Mouse (Mus musculus) limb, embryonic 14.5 days (tissue): ENCODE measurements at regions not wholly inside any gene's neighbourhood (a gene's known extent, or its start where the extent isn't known, plus 50 kb on each side); places are given as distances from the start of the nearest gene placed in this dataset.

Experiments
- ATAC-seq: fragments of 200-750 bp; cut with Nextera tagmentation; 2 replicates; pipeline ENCODE4 v1.8.0; 2017; ENCODE audit warnings: low read depth, moderate number of reproducible peaks, moderate TSS enrichment; ENCODE audit not compliant: low FRiP score
- DNase-seq: peaks from one replicate; pipeline ENCODE4 v3.0.0-alpha.2; 2015; ENCODE audit warnings: low spot score
- H3K27ac ChIP-seq: fragments of 300-500 bp; sonication (generic); replicated peaks from 2 replicates; pipeline ENCODE4 v1.5.1; 2014; ENCODE audit warnings: low read depth, mild to moderate bottlenecking, low read length, moderate library complexity, mixed read lengths
- H3K27me3 ChIP-seq: fragments of 300-500 bp; sonication (generic); 2 replicates; pipeline ENCODE4 v1.6.1; 2014; ENCODE audit warnings: low read length, mixed read lengths; ENCODE audit not compliant: control insufficient read depth, insufficient read depth
- H3K36me3 ChIP-seq: fragments of 300-500 bp; sonication (generic); 2 replicates; pipeline ENCODE4 v1.6.1; 2014; ENCODE audit warnings: mild to moderate bottlenecking, low read length, moderate library complexity, mixed read lengths; ENCODE audit not compliant: control insufficient read depth, insufficient read depth
- H3K4me1 ChIP-seq: fragments of 300-500 bp; sonication (generic); 2 replicates; pipeline ENCODE4 v1.6.1; 2014; ENCODE audit warnings: antibody characterized with exemption, low read length, mixed read lengths; ENCODE audit not compliant: control insufficient read depth, insufficient read depth
- H3K4me2 ChIP-seq: fragments of 300-500 bp; sonication (generic); replicated peaks from 2 replicates; pipeline ENCODE4 v1.6.1; 2014; ENCODE audit warnings: low read depth, mild to moderate bottlenecking, low read length, moderate library complexity; ENCODE audit not compliant: severe bottlenecking
- H3K4me3 ChIP-seq: fragments of 300-500 bp; sonication (generic); replicated peaks from 2 replicates; pipeline ENCODE4 v1.5.1; 2014; ENCODE audit warnings: low read length
- H3K9ac ChIP-seq: fragments of 300-500 bp; sonication (generic); 2 replicates; pipeline ENCODE4 v1.6.1; 2014; ENCODE audit warnings: mild to moderate bottlenecking, low read depth, low read length, moderate library complexity; ENCODE audit not compliant: severe bottlenecking
- H3K9me3 ChIP-seq: fragments of 300-500 bp; sonication (generic); 2 replicates; pipeline ENCODE4 v1.6.1; 2016; ENCODE audit warnings: low read length; ENCODE audit not compliant: control insufficient read depth
- POLR2A ChIP-seq: fragments of 200-500 bp; IDR thresholded peaks from 2 replicates; pipeline ENCODE4 v1.8.0; 2012; ENCODE audit warnings: inconsistent platforms, mild to moderate bottlenecking, moderate library complexity, borderline replicate concordance; ENCODE audit not compliant: insufficient read depth, insufficient read length; ENCODE audit errors: extremely low read depth
- WGBS: fragments of 180-500 bp; shearing (Covaris S2); extraction: QIAGEN DNeasy Blood & Tissue Kit; methylation state at CpG from one replicate; pipeline ENCODE4 v1.1.7; 2014; 5-methylcytosine and 5-hydroxymethylcytosine counted together

GRCm38 (mm10) chr14:76907941-76908340 is 128.6 kb upstream of the Ccdc122 start:
- Histone ChIP-seq H3K27me3 (no peaks in the 10 kb centered on the region), H3K9ac (no peak overlapping the region), H3K9me3 (no peaks in the 10 kb centered on the region), H3K4me2 (no peak overlapping the region), H3K36me3 (no peaks in the 10 kb centered on the region), H3K4me1 (no peaks in the 10 kb centered on the region), H3K27ac (no peak overlapping the region), H3K4me3 (no peak overlapping the region)
- ATAC-seq: no peak
- 57% methylated on average over 5 of the region's 5 CpGs for WGBS
- TF ChIP-seq POLR2A: no peak
- no peak for DNase-seq

- Histone ChIP-seq H3K4me1 (no peaks in the 10 kb centered on the region), H3K36me3 (no peaks in the 10 kb centered on the region), H3K4me2 (no peak overlapping the region), H3K9me3 (no peaks in the 10 kb centered on the region), H3K27ac (no peak overlapping the region), H3K9ac (no peak overlapping the region), H3K4me3 (no peak overlapping the region), H3K27me3 (no peaks in the 10 kb centered on the region)
- 94% methylated on average over 1 of the region's 1 CpGs for WGBS
- ATAC-seq: no peak
- DNase-seq: no peak
- no peak for TF ChIP-seq POLR2A
Measured at GRCm38 (mm10) chr14:76902962-76903757, 133.4 kb upstream of the Ccdc122 start.

- Histone ChIP-seq H3K4me2 (no peak overlapping the region), H3K4me3 (no peak overlapping the region), H3K36me3 (no peaks in the 10 kb centered on the region), H3K9me3 (no peaks in the 10 kb centered on the region), H3K27me3 (no peaks in the 10 kb centered on the region), H3K9ac (no peak overlapping the region), H3K27ac (no peak overlapping the region), H3K4me1 (no peaks in the 10 kb centered on the region)
- 86% methylated on average over 3 of the region's 3 CpGs for WGBS
- DNase-seq (no peak), ATAC-seq (no peak)
- TF ChIP-seq POLR2A: no peak
Measured at GRCm38 (mm10) chr14:76901490-76901889, 135.1 kb upstream of the Ccdc122 start.

GRCm38 (mm10) chr14:76899331-76899730 is 137.2 kb upstream of the Ccdc122 start:
- DNase-seq: no peak
- Histone ChIP-seq H3K27me3 (no peaks in the 10 kb centered on the region), H3K4me3 (no peak overlapping the region), H3K4me2 (no peak overlapping the region), H3K9ac (no peak overlapping the region), H3K4me1 (no peaks in the 10 kb centered on the region), H3K36me3 (no peaks in the 10 kb centered on the region), H3K27ac (no peak overlapping the region), H3K9me3 (no peaks in the 10 kb centered on the region)
- no peak for TF ChIP-seq POLR2A
- ATAC-seq: no peak
- 26% methylated on average over 3 of the region's 3 CpGs for WGBS

- Histone ChIP-seq H3K4me2 (no peak overlapping the region), H3K4me3 (no peak overlapping the region), H3K36me3 (no peaks in the 10 kb centered on the region), H3K9me3 (no peaks in the 10 kb centered on the region), H3K27ac (no peak overlapping the region), H3K9ac (no peak overlapping the region), H3K4me1 (peaks cover 24% of the 10 kb centered on the region), H3K27me3 (no peaks in the 10 kb centered on the region)
- ATAC-seq: no peak
- TF ChIP-seq POLR2A: no peak
- DNase-seq: no peak
- WGBS: 45% methylated on average over 3 of the region's 3 CpGs
Measured at GRCm38 (mm10) chr14:76887708-76888107, 148.9 kb upstream of the Ccdc122 start.
